Mouse (Mus musculus): Measurements from ENCODE around the gene Ncapd3.

Ncapd3 gene

DNA sequence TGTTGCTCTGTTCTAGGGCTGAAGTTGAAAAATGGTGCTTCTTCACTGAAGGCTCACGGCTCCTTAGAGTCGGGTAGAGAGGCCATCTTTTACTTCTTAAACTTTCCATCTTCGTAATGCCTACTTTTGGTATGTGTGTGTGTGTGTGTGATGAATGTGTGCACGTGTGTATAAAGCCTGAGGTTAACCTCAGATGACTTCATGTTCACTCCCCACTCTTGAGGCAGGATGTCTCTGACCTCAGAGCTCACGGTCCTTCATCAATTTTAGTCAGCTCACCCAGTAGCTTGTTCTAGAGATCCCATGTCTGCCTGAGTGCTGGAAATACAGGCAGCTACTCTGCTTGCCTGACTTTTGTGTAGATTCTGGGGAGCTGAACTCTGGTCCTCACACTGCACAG, 13.9 kb downstream of the Ncapd3 start:
- no peak for DNase-seq (ENCODE audit: low read depth, low spot score)

DNA sequence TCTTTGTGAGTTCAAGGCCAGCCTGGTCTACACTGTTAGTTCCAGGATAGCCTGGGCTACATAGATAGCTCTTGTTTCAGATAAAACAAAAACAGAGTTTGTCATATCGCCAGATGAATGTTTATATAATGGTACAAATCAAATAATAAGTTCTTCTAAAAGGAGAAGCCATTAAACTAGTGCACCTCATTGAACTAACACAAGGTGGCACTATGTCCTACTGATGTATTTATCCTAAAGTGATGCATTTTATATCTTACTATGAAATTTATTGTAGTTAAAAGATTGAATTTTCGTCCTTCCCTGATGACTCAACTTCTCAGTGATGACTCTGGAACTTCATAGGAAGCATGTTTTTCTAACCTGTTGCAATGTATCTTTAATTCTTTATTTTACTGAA, 19.5 kb downstream of the Ncapd3 start:
- DNase-seq (ENCODE audit: low read depth, low spot score) = no peak

DNA sequence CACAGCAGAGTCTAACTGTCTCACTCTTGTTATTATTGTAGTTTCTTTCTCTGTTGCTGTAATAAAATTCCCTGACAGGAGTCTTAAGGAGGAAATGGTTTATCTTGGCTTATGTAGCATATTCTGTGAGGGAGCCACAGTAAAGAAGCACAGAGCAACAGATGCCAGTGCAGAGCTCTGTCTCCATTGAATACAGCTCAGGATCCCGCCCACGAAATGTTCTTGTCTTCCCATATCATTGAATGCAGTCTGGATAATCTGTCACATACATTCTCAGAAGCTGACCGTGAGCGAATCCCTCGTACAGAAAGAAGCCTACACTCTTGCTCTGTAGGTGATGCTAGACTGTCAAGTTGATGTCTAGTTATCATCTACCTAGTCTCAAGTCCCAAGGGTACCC, 28.4 kb downstream of the Ncapd3 start:
- no peak for DNase-seq (ENCODE audit: low read depth, low spot score)

DNA sequence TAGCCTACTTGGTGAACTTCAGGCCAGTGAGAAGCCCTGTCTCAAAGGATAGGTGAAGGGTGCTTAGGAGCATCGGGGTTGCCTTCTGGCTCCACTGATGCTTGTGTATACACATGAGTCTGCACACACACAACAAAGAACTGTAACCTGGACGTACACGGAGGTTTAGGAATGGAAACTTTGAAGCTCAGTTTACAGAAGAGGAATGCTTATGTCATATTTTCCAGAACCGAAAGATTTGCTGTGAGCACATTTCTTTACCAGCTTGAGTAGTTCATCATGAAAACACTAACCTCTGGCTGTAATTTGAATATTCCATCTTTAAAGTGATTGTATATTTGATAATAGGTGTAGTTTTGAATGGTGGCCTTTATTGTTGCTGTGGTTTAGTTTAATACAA, 40.9 kb downstream of the Ncapd3 start:
- DNase-seq (ENCODE audit: low read depth, low spot score) = no peak

DNA sequence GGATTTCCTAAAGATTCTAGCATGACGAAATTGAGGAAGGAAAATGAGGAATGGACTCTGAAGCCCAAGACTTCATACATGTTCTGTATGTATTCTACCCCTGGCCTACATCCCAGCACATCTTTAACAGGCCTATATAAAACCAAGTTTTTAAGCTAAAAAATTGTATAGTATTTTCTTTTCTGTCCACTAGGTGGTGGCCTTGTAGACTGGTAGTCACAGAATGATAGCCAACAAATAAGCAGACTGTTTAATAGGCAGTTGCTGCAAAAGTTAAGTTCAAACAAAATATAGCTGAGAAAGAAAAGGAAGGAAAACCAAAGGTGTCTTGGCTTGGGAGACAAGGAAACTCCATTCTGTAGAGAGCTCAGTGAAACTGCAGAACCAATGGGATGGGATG, 44.7 kb downstream of the Ncapd3 start:
- DNase-seq (ENCODE audit: low read depth, low spot score) = no peak

DNA sequence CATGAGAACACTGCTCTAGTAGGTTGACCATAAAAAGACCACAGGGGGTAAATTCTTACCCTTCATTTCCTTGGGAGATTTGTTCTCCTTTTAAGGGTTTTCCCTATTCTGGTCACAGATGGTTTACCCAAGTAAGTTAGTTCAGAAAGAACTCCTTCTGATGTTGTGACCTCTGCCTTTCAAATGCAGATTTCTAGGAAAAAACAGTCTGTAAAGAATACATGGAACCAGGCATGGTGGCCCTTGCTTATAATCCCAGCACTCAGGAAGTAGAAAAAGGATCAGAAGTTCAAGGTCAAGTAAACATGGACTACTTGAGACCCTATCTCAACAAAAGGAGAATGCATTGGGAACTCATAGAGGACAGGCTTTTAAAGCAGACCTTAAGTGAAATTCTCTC, 45.8 kb downstream of the Ncapd3 start:
- no peak for DNase-seq (ENCODE audit: low read depth, low spot score)

DNA sequence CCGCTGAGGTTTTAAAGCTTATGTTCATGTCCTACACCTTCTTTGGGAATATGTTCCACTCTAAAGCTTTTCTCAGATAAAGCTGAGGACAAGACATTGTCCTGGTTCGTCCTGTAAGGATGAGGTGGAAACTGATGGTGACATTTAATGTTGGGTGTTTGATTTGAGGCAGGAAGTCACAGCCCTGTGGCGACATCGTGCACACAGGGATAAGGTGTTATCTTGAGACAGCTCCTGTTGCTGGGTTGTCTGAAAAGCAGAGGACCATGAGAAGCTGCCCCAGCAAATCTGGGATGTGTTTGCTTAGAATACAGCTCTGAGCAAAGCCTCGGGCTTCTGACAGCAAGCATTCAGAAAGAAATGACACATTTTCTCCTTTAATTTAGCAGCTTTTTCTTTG, 56.3 kb downstream of the Ncapd3 start:
- no peak for DNase-seq (ENCODE audit: low read depth, low spot score)

DNA sequence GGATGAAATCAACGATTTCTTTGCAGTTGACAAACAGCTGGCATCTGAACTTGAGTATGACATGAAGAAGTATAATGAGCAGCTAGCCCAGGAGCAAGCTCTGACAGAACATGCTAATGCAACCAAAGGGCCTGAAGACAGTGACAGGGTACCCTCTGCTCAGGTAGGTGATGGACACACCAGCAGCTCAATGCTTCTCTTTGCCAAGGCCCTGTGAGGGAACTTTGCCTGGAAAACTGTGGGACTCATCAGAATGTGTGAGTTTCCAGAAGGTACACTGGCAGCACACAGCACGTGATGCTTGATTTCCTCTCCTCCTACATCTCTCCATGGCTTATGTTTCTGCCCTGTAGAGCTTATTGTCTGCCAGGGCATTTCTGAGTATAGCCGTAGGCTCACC, 57.4 kb downstream of the Ncapd3 start:
- no peak for DNase-seq (ENCODE audit: low read depth, low spot score)

DNA sequence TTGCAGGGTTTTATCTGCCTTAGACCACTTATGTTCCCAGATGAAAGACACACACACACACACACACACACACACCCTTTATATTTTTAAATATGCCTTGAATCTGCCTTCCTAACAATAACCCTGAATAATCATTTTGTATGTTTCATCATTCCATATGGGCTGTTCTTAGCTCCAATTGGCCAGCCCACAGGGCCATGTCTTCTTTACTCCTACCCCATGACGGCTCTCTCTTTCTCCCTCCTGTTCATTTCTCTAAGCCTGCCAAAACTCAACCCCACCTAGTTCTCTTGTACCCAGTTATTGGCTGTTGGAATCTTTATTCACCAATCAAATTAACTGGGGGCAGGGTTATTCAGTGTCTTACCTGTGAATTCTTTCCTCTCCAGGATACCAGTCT, 60.2 kb downstream of the Ncapd3 start:
- DNase-seq (ENCODE audit: low read depth, low spot score) = no peak

DNA sequence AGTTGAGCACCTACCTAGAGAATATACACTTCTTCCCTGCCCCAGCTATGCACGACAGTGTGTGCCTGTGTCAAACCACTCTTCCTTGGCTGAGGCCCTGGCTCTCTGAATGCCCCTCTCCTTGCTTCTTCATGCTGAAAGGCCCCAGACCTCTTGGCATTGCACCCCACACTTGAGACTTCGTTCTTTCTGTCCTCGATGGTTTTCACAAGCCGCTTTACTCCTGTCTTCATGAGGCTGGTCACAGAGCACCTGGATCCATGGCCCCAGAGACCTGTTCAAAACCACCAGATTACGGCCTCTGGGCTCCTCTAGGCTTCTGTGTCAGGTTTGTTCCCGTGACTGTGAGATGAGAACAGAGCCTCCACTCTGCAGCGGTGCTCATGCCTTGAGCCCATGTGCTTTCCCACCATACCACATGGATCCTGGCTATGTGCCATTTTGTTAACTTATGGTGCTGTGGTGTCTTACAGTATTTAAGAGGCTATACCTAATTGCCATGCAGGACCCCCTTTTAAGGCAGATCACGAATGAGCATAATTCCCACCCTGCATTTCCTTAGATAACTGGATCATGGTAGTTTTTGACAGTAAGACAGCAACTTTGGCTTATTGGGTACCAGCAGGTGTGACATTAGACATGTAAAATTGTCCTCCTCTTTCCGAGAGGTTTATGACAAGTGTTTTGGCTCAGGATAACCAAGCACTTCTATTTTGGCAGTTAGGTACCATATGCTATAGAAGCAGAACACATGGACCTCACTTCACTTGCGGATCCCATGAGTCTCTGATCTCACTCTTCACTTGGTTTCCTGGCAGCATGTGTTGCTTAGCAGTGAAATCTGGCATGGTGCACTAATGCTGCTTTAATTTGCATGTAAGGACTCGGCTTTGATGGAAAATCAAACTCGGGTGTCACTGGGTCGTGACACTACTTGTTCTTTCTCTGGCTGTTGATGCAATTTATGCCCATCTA, 61.1 kb downstream of the Ncapd3 start:
- DNase-seq (ENCODE audit: low read depth, low spot score) = no peak

DNA sequence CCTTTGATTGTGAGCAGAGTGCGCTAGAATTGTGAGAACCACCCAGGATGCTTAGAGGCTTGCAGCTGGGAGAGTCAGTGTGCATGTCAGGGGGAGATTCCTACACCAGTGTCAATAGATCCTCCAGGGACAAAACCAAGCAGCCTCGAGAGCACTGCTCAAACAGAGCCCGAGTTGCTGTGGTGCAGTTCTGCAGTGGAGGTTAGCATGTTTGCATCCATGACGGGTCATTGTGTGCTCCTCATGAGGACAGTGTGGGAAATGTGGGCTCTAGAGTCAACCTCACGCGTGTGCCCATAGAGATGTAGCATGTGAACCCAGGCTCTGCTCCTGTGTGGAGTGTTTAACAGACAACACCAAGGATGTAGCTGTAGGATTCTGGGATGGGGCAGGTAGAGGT, 62.9 kb downstream of the Ncapd3 start:
- DNase-seq (ENCODE audit: low read depth, low spot score) = no peak

DNA sequence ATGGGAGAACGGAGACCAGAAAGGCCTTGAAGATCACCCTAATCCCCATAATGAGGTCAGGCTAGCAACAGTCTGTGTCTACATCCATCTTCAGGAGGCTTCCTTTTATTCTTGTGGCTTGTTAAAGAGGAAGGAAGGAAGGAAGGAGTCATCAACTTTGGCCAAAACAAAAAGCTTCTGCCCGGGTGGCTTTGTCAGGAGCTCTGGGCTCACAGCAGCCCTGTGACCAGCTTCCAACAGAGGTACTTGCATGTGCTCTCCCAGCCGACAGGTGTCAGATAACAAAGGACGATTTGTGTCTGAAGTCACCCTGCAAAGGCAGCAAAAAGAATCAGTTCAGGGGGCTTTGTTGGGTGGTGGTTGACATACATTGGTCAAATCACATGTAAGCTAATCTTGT, 68.1 kb downstream of the Ncapd3 start:
- no peak for DNase-seq (ENCODE audit: low read depth, low spot score)

DNA sequence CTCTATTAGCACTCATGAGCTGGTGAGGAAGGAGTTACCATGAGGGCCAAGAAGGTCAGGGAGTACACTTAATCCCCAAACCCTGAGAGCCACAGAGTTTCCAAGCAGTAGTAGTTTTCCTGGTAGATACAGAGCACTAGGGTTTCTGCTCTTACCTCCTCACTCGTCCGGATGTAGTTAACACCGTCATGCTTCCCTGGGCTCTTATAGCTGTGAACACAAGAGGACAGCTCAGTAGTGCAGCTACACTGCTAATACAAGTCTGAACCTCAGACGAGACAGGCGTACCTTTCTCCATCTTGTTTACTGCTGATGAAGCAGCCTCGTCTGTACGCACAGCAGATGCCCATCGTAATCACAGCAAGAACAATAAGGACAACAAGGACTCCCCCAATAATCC, 68.6 kb downstream of the Ncapd3 start:
- DNase-seq (ENCODE audit: low read depth, low spot score) = no peak

DNA sequence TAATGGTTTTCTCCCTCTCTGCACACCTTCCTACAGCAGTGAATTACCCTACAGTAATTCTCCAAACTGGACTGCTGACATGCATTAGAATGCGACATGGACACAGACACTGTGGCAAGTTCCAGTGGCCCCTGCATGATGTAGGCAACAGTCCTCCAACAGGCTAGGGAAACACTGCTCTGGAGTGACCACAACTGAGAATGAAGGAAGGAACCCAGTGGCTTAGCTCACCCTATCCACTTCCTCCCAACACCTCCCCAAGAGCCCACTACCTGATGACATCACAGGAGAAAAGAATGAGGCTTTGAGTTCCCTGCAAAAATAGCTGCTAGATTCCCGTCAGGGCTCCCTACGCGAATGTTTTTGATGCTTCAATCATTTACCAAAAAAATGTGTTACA, 69.5 kb downstream of the Ncapd3 start:
- DNase-seq (ENCODE audit: low read depth, low spot score) = no peak

DNA sequence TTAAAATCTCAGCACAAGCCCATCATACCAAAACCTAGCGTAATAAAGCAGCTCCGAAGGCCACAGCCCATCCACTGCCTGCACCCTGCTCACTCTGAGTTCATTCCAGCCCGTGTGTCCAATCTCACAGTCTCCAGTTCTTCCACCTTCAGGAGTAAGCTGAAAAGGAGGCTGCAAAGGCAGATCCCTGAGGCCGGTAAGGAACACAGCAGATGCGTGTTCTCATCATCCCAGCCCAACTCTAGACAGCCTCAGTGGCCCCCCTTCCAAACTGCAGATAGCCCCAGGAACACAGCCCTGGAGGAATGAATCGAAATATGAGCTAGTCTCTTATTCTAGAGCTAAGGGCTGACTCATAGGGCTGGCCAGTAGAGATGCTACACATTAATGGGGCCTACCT, 71.5 kb downstream of the Ncapd3 start:
- no peak for DNase-seq (ENCODE audit: low read depth, low spot score)

DNA sequence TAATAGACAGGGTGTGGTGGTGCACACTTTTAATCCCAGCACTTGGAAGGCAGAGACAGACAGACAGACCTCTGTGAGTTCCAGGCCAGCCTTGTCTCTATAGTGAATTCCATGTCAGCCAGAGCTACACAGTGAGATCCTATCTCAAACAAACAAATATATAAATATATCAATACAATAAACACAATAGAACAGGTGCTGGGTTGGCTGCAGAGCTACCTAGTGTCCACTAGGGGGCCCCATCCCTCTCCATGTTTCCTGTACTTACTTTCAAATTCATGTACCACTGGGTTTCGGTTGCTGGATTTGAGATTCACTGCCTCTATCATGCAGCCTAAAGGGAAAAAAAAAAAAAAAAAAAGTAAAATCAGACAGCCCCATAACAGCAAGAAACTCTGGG, 76.1 kb downstream of the Ncapd3 start:
- DNase-seq (ENCODE audit: low read depth, low spot score) = peak; percentile 67

DNA sequence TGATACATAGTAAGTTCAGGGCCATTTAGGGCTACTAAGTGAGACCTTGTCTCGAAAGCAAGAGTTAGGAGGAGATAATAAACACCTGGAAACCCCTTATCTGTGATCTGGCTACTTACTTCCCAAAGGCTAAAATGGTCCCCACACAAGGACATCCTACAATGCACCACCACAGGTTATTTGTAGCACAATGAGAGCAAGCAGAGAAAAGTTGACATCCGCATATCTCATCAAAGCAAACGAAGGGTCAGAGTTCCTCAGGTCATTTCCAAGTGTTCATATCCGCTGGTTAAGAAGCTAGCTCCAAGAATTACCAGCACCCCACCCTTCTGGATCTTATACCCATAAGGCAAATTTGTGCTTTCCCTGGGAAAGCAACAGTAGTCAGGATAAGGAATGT, 78.5 kb downstream of the Ncapd3 start:
- no peak for DNase-seq (ENCODE audit: low read depth, low spot score)

DNA sequence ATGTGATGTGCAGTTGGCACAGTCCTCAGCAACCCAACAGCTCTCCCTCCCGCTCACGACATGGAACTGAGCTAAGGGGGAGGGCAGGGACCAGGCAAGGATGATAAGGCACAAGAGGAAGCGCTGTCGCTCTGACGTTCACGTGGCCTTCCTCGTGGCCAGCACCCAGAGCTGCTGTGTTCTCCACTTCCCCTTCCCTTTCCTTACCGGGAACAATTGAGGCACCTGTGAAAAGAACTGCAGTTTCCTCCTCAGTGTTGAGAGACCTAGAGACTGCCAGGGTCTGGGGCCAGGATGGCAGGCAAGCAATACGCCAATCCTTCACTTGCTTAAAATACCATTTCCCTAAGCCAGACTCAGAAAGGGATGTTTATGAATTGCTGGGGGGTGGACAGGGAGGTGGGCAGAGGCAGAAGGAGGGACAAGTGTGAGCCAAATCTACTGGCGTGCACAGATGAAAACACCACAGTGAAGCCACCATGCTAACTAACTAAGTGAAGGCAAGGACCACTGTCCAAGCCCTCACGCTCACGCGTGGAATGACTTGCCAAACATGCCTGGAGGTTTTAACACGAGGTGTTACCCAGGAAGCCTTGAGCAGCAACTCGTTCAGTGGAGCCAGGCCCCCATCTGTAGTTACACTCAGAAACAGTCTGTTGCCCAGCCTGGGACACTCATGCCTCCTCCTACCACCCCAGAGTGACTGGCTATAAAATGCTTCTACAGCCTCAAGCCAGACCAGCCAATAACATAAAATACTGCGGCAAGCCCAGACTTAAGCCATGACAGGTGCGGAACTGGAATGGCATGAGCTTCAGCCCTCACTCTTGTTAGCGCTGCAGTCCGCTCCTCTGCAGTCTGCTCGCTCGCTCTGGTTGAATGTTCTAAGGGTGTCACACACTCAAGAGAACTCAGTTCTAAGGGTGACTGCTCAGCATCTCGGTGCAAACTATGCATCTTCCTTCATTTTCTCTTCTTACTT, 79.8 kb downstream of the Ncapd3 start:
- no peak for DNase-seq (ENCODE audit: low read depth, low spot score)

DNA sequence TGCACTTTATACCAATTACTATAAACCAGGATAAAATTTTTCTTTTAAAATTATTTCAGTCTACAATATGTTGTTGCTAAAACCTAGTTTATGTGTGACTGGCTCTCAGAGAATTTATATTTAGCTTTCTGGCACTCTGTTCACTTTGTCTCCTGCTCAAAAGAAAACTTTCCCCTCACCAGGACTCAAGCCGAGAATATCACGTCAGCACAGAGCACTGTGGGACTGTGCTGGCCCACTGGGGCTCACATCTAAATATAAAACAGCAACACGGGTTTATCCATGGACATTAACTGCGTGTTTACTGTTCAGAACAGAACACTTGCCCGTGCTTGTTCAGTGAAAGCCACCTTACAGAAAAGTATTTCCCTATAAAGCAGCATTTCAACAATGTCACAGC, 80.7 kb downstream of the Ncapd3 start:
- no peak for DNase-seq (ENCODE audit: low read depth, low spot score)

DNA sequence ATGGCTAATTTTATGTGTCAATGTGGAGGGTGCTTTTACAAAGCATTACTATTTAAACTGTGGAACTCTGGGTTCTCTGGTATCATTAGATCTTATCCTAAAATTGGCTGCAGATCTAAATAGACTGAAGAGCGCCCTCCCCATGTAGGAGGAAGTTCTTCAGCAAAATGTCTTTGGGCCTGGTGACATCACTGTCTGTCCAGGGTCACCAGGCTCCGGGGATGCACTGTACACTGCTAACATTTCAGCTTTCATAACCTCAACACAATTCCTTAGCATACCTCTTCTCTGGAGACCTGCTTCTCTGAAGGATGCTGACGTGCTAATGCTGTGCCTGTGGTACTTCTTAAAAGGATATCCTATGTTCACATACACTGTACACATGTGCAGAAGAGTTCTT, 81.8 kb downstream of the Ncapd3 start:
- no peak for DNase-seq (ENCODE audit: low read depth, low spot score)

DNA sequence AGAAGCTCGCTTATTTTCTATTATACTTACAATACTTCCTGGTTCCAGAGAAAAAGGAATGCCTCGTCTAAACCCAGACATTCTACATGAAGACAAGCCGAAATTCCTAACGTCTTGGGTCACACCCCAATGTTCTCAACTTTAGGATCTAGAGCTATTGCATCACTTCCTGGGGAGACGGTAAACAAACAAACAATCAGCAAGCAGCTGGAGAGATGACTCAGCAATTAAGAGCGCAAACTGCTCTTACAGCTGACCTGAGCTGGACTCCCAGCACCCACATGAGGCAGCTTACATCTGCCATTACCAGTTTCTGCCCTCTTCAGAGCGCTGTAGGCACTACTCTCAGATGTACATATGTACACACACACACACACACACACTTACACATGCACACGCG, 91.3 kb downstream of the Ncapd3 start:
- no peak for DNase-seq (ENCODE audit: low read depth, low spot score)

DNA sequence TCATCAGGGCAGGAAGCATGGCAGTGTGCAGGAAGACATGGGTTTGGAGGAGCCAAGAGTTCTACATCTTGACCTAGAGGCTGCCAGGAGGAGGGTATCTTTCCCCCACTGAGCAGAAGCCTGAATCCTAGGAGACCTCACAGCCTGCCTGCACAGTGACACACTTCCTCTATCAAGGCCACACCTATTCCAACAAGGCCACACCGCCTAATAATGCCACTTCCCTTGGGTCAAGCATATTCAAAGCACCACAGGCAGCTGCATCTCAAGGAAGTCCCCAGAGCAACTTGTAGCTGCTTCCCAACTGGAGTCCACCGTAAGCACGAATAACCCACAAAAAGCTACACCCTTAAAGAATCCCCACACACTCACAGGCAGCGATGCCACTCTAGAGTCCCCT, 92.1 kb downstream of the Ncapd3 start:
- DNase-seq (ENCODE audit: low read depth, low spot score) = no peak

DNA sequence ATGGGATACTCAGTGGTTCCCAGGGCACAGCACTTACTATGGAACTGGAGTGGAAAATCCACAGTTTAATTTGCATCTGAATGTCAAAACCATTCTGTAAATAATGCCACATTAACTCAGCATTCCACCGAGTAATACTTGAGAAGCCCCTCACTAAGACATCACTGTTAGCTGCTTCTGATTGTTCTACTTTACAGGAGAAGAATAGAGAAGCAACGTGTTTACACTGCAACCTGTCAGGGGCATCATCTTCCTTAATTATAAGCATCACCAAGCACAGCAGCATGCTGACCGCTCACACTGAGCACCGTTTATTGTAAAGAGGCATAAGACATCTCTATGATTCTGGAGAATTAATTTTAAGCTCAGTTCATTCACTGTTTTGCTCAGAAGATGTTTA, 93.0 kb downstream of the Ncapd3 start:
- no peak for DNase-seq (ENCODE audit: low read depth, low spot score)

Data from mesoderm, embryonic 11.5 days (tissue).